Mouse (Mus musculus) small intestine, adult 2 months (tissue): ENCODE data around the gene Pla2g3. TPM values are rescaled to one million over a fixed set of nuclear protein-coding genes. Genes with fewer than 3 reads are reported as not detected.

Experiments
- H3K27ac ChIP-seq: fragments of 200-500 bp; 2 replicates; pipeline ENCODE4 v1.5.1; 2012; ENCODE audit warnings: low read depth, low read length, control low read depth, inconsistent platforms; ENCODE audit not compliant: insufficient read depth
- H3K27me3 ChIP-seq: fragments of 200-500 bp; 2 replicates; pipeline ENCODE4 v1.6.1; 2012; ENCODE audit warnings: mild to moderate bottlenecking, moderate library complexity, low read length, inconsistent platforms; ENCODE audit not compliant: control insufficient read depth, insufficient read depth
- H3K36me3 ChIP-seq: fragments of 200-500 bp; 2 replicates; pipeline ENCODE4 v1.6.1; 2012; ENCODE audit warnings: mild to moderate bottlenecking, low read length, control low read depth, inconsistent platforms; ENCODE audit not compliant: control insufficient read depth, insufficient read depth
- H3K4me1 ChIP-seq: fragments of 200-500 bp; 2 replicates; pipeline ENCODE4 v1.6.1; 2012; ENCODE audit warnings: low read length, inconsistent platforms, mixed read lengths; ENCODE audit not compliant: control insufficient read depth, insufficient read depth, insufficient read length
- H3K4me3 ChIP-seq: fragments of 200-500 bp; 2 replicates; pipeline ENCODE4 v1.5.1; 2012; ENCODE audit warnings: low read depth, mild to moderate bottlenecking, control low read depth, inconsistent platforms, low read length, moderate library complexity
- CTCF ChIP-seq: fragments of 200-500 bp; IDR thresholded peaks from 2 replicates; pipeline ENCODE4 v1.5.1; 2012; ENCODE audit warnings: low read depth, mild to moderate bottlenecking, control low read depth, inconsistent platforms, low read length, moderate library complexity, mixed read lengths; ENCODE audit not compliant: insufficient replicate concordance, insufficient read length; ENCODE audit errors: extremely low read depth
- POLR2A ChIP-seq: fragments of 200-500 bp; IDR thresholded peaks from 2 replicates; pipeline ENCODE4 v1.6.1; 2012; ENCODE audit warnings: low read depth, mild to moderate bottlenecking, control low read depth, inconsistent platforms, low read length, moderate library complexity
- WGBS: fragments of 180-500 bp; shearing (Covaris S2); methylation state at CpG from one replicate; pipeline ENCODE4 v1.1.7; 2018; 5-methylcytosine and 5-hydroxymethylcytosine counted together
- polyA plus RNA-seq: library from polyadenylated mRNA; depleted of rRNA; stranded (reverse); fragments of >200 nt; gene quantifications from 2 replicates; pipeline ENCODE4 v1.2.3, GENCODE M21; 2012

Pla2g3 gene
- polyA plus RNA-seq, 1 experiment, result 0.48 TPM

DNA sequence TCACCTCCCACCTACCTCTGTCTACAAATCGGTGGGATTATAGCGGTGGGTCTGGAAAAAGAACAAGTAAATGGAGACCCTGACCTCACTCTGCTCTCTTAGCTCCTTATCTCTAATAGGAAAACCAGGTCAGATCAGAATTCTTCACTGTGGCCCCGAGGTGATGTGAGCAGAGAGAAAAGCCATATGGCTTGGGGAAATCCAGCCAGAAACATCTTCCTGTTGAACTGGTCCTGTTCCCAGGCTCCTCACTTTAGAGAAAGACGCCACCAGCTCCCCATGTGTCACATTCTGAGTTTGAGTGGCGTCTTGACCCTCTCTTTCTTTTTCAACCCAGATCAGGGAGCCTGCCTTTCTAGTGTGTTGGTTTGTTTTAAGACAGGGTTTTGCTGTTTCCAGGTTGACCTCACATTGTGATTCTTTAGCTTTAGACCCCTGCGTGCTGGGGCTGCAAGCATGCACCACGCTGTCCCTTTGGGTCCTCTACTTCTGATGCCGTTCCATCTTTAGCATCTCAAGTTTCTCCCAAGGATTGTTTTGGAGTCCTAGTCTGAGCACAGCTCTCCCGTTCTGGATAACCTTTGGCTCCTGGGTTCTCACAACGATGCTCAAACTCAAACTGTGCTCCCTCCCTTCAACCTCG lies 31.8 kb downstream of the Pla2g3 start:
- Histone ChIP-seq H3K36me3 (peaks cover 30% of the 10 kb centered on the region), H3K4me3 (no peak overlapping the region), H3K27me3 (peaks cover 6% of the 10 kb centered on the region), H3K4me1 (peaks cover 6% of the 10 kb centered on the region), H3K27ac (no peak overlapping the region; the same call in 1 of the 2 replicates)
- TF ChIP-seq CTCF (no peak), POLR2A (no peak)
- WGBS, result 75% methylated on average over 11 of the region's 11 CpGs

- Histone ChIP-seq H3K4me3 (no peak overlapping the region), H3K27ac (no peak overlapping the region), H3K27me3 (peaks cover 6% of the 10 kb centered on the region), H3K36me3 (peaks cover 40% of the 10 kb centered on the region), H3K4me1 (peaks cover 6% of the 10 kb centered on the region)
- WGBS, result 86% methylated on average over 14 of the region's 14 CpGs
- TF ChIP-seq CTCF (no peak), POLR2A (no peak)
Observed at GRCm38 (mm10) chr11:3520919-3521318, 32.8 kb downstream of the Pla2g3 start.

GRCm38 (mm10) chr11:3521339-3522224 lies 33.5 kb downstream of the Pla2g3 start:
- H3K4me3 ChIP-seq, result no peak overlapping the region
- 88% methylated on average over 23 of the region's 23 CpGs for WGBS
- peaks cover 6% of the 10 kb centered on the region for H3K4me1 ChIP-seq
- no peak overlapping the region for H3K27ac ChIP-seq
- H3K36me3 ChIP-seq, result peaks cover 44% of the 10 kb centered on the region
- peaks cover 5% of the 10 kb centered on the region for H3K27me3 ChIP-seq
- TF ChIP-seq CTCF, result no peak
- TF ChIP-seq POLR2A, result no peak

DNA sequence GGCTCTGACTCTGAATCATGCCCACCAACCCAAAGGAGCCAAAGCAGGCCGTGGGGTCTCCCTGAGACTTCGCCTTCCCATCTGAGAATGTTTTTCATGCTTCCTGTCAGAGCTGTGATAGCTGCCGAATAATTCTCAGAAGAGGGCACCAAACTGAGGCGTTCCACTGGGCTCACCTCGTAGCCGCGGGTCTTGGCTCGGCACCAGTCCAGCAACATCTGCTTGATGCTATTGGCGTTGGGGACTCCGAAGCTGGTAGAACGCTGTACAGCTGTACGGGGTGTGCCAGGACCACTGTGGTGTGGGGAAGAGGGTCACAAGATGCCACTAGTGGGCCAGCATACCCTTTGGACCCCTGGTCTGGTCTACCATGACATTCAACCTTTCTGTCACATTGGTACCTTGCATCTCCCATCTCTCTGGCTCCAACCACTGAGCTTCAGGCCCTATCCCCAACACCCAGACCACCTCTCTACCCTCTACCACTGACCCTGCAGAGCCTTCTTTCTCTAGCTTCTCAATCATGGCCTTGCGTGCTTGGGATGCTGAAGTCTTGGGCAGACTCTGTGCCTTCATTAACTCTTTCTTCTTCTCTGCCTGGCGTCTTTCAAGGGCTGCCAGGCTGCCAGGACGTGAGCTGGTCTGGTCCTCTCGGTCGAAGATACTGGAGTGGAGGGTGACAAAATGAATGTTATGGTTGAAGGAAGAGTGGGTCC lies 34.4 kb downstream of the Pla2g3 start:
- Histone ChIP-seq H3K27ac (no peak overlapping the region), H3K4me1 (peaks cover 5% of the 10 kb centered on the region), H3K27me3 (no peaks in the 10 kb centered on the region), H3K36me3 (peaks cover 47% of the 10 kb centered on the region), H3K4me3 (no peak overlapping the region)
- TF ChIP-seq POLR2A (no peak), CTCF (no peak)
- WGBS, result 92% methylated on average over 17 of the region's 17 CpGs

DNA sequence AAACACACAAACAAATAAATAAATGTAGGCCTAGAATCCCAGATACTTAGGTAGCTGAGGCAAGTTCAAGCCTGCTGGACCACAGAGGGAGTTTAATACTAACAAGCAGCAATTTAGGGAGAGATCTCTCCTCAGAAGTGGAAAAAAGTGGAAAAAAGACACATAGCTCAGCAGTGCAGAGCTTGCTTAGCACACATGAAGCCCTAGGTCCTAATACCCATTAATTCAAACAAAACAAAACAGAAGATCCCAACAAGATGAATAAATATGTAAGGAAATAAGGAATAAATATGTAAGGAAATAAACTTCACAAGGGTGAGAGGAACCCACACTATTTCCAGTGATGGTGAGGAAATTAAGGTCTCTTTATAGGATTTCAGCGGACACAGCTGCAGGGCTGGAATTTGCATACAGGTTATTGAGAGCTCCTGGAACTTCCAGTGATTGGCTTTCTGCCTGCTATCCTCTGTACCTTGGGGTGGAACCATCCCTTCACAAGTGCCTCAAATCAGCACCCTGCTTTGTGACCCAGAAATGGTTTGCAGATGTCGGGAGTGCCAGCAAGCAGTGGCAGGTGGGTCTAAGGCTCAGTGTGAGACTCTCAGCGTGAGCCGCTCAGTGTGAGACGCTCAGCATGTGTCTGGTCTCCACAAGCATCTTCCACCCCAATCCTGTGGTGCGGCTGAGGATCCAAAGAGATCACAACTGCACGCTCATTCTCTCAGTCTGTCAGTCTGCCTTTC lies 35.9 kb downstream of the Pla2g3 start:
- H3K4me3 ChIP-seq, result no peak overlapping the region
- no peaks in the 10 kb centered on the region for H3K27me3 ChIP-seq
- no peak for TF ChIP-seq POLR2A
- no peak for TF ChIP-seq CTCF
- WGBS, result 91% methylated on average over 7 of the region's 7 CpGs
- H3K36me3 ChIP-seq, result peaks cover 58% of the 10 kb centered on the region
- H3K4me1 ChIP-seq, result no peaks in the 10 kb centered on the region
- no peak overlapping the region for H3K27ac ChIP-seq

DNA sequence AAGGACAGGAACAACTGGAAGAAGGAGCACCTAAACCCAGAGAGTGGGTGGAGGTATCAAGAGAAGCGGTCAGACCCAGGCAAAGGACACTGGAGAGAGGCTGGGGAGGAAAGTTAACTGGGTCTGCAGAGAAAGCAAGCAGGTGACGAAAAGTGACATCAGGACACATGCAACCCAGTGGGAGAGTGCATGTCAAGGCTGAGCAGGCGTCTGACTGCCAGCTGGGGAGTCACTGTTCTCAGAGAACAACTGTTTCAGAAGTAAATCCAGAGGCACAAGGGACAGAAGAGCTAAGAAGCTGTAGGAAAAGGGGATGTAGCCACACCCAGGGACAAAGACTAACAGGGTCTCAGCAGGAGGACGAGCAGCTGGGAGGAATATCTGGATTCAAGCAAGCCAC lies 37.5 kb downstream of the Pla2g3 start:
- H3K36me3 ChIP-seq, result peaks cover 71% of the 10 kb centered on the region
- WGBS, result 87% methylated on average over 4 of the region's 4 CpGs
- TF ChIP-seq CTCF (no peak), POLR2A (no peak)

More for the DNA sequence above, 37.5 kb downstream of the Pla2g3 start:
- Histone ChIP-seq H3K27ac (no peak overlapping the region), H3K27me3 (no peaks in the 10 kb centered on the region), H3K4me1 (no peaks in the 10 kb centered on the region), H3K4me3 (no peak overlapping the region)
